Mouse (Mus musculus) heart, postnatal 0 days (tissue): ENCODE measurements around the gene H3f3a. TPM values are rescaled to one million over a fixed set of nuclear protein-coding genes. Genes with fewer than 3 reads are reported as not detected.

Experiments
- ATAC-seq: fragments of 200-750 bp; cut with Nextera tagmentation; 2 replicates; pipeline ENCODE4 v1.8.0; 2017; ENCODE audit warnings: low read depth, moderate number of reproducible peaks, moderate library complexity; ENCODE audit not compliant: insufficient read depth
- DNase-seq: peaks from one replicate; pipeline ENCODE4 v3.0.0-alpha.2; 2016; ENCODE audit warnings: low spot score
- H3K27ac ChIP-seq: fragments of 300-500 bp; sonication (generic); 2 replicates; pipeline ENCODE4 v1.5.1; 2014; ENCODE audit warnings: low read depth, mild to moderate bottlenecking
- H3K27me3 ChIP-seq: fragments of 300-500 bp; sonication (generic); 2 replicates; pipeline ENCODE4 v1.6.1; 2014; ENCODE audit warnings: low read length, mixed read lengths; ENCODE audit not compliant: control insufficient read depth, insufficient read depth
- H3K36me3 ChIP-seq: fragments of 300-500 bp; sonication (generic); replicated peaks from 2 replicates; pipeline ENCODE4 v1.6.1; 2014; ENCODE audit warnings: low read length, mixed read lengths; ENCODE audit not compliant: control insufficient read depth, insufficient read depth
- H3K4me1 ChIP-seq: fragments of 300-500 bp; sonication (generic); 2 replicates; pipeline ENCODE4 v1.6.1; 2014; ENCODE audit warnings: antibody characterized with exemption; ENCODE audit not compliant: control insufficient read depth, insufficient read depth
- H3K4me2 ChIP-seq: fragments of 300-500 bp; sonication (generic); 2 replicates; pipeline ENCODE4 v1.6.1; 2014; ENCODE audit warnings: low read depth, mild to moderate bottlenecking, low read length, moderate library complexity
- H3K4me3 ChIP-seq: fragments of 300-500 bp; sonication (generic); 2 replicates; pipeline ENCODE4 v1.5.1; 2014; ENCODE audit warnings: low read depth, low read length
- H3K9ac ChIP-seq: fragments of 300-500 bp; sonication (generic); replicated peaks from 2 replicates; pipeline ENCODE4 v1.6.1; 2014; ENCODE audit warnings: low read depth, low read length, mixed read lengths
- H3K9me3 ChIP-seq: fragments of 300-500 bp; sonication (generic); replicated peaks from 2 replicates; pipeline ENCODE4 v1.6.1; 2016; ENCODE audit warnings: low read length; ENCODE audit not compliant: control insufficient read depth
- CTCF ChIP-seq: IDR thresholded peaks from 2 replicates; pipeline ENCODE4 v1.5.1; 2016; ENCODE audit warnings: antibody characterized with exemption, control low read depth, low read depth
- EP300 ChIP-seq: IDR thresholded peaks from 2 replicates; pipeline ENCODE4 v1.6.1; 2016; ENCODE audit warnings: antibody characterized with exemption, low read depth
- WGBS: fragments of 180-500 bp; shearing (Covaris S2); extraction: QIAGEN DNeasy Blood & Tissue Kit; methylation state at CpG from one replicate; pipeline ENCODE4 v1.1.7; 2014; 5-methylcytosine and 5-hydroxymethylcytosine counted together
- polyA plus RNA-seq: library from polyadenylated mRNA; unstranded; fragments of >200 nt; fragmentation: Nextera tagmentation; extraction: Ambion mirVana; gene quantifications from 2 replicates; pipeline ENCODE4 v1.2.1, GENCODE M21; 2015
- total RNA-seq: library from RNA; depleted of rRNA; stranded (reverse); fragments of >200 nt; gene quantifications from 2 replicates; pipeline ENCODE4 v1.2.3, GENCODE M21; 2014; ENCODE audit warnings: low replicate concordance

Gene H3f3a
- total and polyA plus RNA-seq, 2 experiments from 2014 or later, result 1,337 to 1,661 TPM

DNA sequence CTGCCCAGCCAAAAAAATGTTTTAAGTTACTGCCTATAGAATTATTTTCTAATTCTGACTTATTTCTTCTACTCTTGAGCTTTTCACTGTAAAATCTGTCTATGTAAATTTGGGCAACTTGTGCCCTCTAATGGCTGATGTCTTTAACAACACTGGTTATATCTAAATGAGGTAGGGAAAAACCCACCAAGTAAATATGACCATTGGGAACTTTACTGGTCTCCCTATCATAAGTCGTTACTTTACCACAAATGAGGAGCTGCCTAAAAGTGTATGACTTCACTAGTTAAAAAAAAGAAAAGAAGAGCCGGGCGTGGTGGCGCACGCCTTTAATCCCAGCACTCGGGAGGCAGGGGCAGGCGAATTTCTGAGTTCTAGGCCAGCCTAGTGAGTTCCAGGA is 2.8 kb downstream of the H3f3a start:
- H3K4me1 ChIP-seq, result peaks cover 11% of the 10 kb centered on the region
- H3K27me3 ChIP-seq, result no peaks in the 10 kb centered on the region
- peak; percentile 38 for DNase-seq

DNA sequence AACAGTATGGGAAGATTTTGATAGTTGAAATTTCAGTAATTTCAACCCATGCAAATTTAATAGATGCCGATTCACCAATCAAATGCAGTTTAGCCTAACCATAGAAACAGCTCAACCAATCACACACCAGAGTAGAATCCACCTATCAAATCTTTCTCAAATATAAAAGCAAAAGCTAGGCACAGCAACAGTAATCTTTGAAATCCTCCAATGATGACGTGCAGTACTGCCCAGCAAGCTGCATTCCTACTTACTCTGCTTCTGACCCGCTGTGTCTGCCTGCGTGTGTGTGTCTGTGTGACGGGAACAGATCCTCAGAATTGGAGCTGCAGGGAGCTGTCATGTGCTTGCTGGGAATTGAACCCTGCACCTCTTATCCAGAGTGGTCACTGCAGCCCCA is 4.9 kb downstream of the H3f3a start:
- DNase-seq, result no peak
- H3K27ac ChIP-seq, result no peak overlapping the region
- no peaks in the 10 kb centered on the region for H3K27me3 ChIP-seq
- WGBS, result 35% methylated on average over 5 of the region's 5 CpGs
- H3K9me3 ChIP-seq, result no peaks in the 10 kb centered on the region
- peaks cover 63% of the 10 kb centered on the region for H3K36me3 ChIP-seq
- no peak overlapping the region for H3K4me2 ChIP-seq
- H3K4me1 ChIP-seq, result peaks cover 6% of the 10 kb centered on the region; the same call in 1 of the 2 replicates
- no peak overlapping the region for H3K9ac ChIP-seq
- no peak for ATAC-seq
- no peak for TF ChIP-seq CTCF
- TF ChIP-seq EP300, result no peak
- no peak overlapping the region for H3K4me3 ChIP-seq

More for the DNA sequence above, 2.8 kb downstream of the H3f3a start:
- H3K36me3 ChIP-seq, result peaks cover 41% of the 10 kb centered on the region
- no peak for ATAC-seq
- H3K27ac ChIP-seq, result no peak overlapping the region
- H3K4me2 ChIP-seq, result peak overlapping the region; percentile 63
- H3K9ac ChIP-seq, result no peak overlapping the region
- TF ChIP-seq CTCF (peak; percentile 20), EP300 (no peak)
- H3K9me3 ChIP-seq, result no peaks in the 10 kb centered on the region
- 63% methylated on average over 7 of the region's 7 CpGs for WGBS
- H3K4me3 ChIP-seq, result peak overlapping the region; percentile 100

DNA sequence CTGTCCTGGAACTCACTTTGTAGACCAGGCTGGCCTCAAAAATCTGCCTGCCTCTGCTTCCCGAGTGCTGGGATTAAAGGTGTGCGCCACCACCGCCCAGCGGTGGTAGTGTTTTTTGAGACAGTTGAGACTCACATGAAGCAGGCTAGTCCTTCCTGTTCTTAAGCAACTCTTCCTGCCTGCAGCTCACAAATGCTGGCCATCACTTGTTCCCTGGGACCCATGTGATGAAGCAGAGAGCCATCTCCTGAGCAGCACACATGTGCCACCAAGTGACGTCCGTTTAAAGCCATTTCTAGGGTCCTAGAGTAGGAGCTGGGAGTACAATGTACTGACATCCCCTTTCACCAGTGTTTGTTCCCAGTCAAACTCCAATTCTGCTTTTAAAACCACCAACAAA is 9.9 kb downstream of the H3f3a start:
- H3K27ac ChIP-seq, result no peak overlapping the region
- H3K36me3 ChIP-seq, result peaks cover 74% of the 10 kb centered on the region
- H3K4me3 ChIP-seq, result no peak overlapping the region
- H3K4me2 ChIP-seq, result no peak overlapping the region
- DNase-seq (no peak), ATAC-seq (no peak)
- no peak overlapping the region for H3K9ac ChIP-seq
- H3K4me1 ChIP-seq, result no peaks in the 10 kb centered on the region
- 88% methylated on average over 6 of the region's 6 CpGs for WGBS
- no peaks in the 10 kb centered on the region for H3K27me3 ChIP-seq
- no peaks in the 10 kb centered on the region for H3K9me3 ChIP-seq
- no peak for TF ChIP-seq EP300

DNA sequence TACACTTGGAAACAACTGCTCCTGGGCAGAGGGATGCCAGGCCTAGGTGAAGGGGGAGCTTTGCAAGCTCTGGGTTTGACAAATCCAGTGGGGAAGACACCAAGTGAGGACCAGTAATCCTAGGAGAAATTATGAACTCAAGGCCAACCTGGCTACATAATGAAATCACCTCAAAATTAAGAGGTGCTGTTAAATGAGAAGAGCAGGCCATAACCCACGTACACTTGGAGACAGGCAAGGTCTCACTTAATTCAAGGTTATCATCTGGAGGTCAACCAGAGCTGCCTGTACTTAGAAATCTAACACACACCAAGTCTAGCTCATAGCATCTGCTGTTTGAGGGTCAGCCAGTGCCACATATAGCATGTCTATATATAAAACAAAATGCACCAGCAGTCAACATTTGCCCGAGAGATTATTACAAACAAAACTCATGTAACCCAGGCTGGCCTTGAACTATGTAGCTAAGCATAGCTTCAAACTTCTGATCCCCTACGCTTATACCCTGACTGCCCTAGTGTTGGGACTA is 12.2 kb downstream of the H3f3a start:
- 43% methylated on average over 3 of the region's 3 CpGs for WGBS
- TF ChIP-seq CTCF, result no peak
- no peak for TF ChIP-seq EP300
- Histone ChIP-seq H3K27me3 (no peaks in the 10 kb centered on the region), H3K4me2 (no peak overlapping the region), H3K4me3 (no peak overlapping the region), H3K27ac (peak overlapping the region; percentile 60), H3K4me1 (no peaks in the 10 kb centered on the region), H3K9ac (no peak overlapping the region), H3K36me3 (peaks cover 54% of the 10 kb centered on the region), H3K9me3 (no peaks in the 10 kb centered on the region)
- ATAC-seq (peak; percentile 69), DNase-seq (no peak)

- DNase-seq (no peak), ATAC-seq (no peak)
- no peaks in the 10 kb centered on the region for H3K4me1 ChIP-seq
- WGBS, result 50% methylated on average over 2 of the region's 2 CpGs
- H3K36me3 ChIP-seq, result peaks cover 47% of the 10 kb centered on the region
- no peak overlapping the region for H3K4me2 ChIP-seq
- H3K4me3 ChIP-seq, result no peak overlapping the region
- H3K9me3 ChIP-seq, result no peaks in the 10 kb centered on the region
- no peaks in the 10 kb centered on the region for H3K27me3 ChIP-seq
- TF ChIP-seq EP300 (no peak), CTCF (no peak)
- peak overlapping the region; percentile 60; the same call in 1 of the 2 replicates for H3K27ac ChIP-seq
- no peak overlapping the region for H3K9ac ChIP-seq
Measured at GRCm38 (mm10) chr1:180800814-180801213, 12.9 kb downstream of the H3f3a start.

GRCm38 (mm10) chr1:180800022-180800421 is 13.7 kb downstream of the H3f3a start:
- no peak overlapping the region for H3K9ac ChIP-seq
- ATAC-seq (no peak), DNase-seq (no peak)
- H3K36me3 ChIP-seq, result peaks cover 39% of the 10 kb centered on the region
- H3K27me3 ChIP-seq, result no peaks in the 10 kb centered on the region
- no peak overlapping the region for H3K27ac ChIP-seq
- no peaks in the 10 kb centered on the region for H3K9me3 ChIP-seq
- no peaks in the 10 kb centered on the region for H3K4me1 ChIP-seq
- TF ChIP-seq EP300 (no peak), CTCF (no peak)
- H3K4me2 ChIP-seq, result no peak overlapping the region
- WGBS, result 94% methylated on average over 5 of the region's 5 CpGs
- H3K4me3 ChIP-seq, result no peak overlapping the region
